Mouse (Mus musculus): ENCODE results near the gene Ang4. TPM values are rescaled to one million over a fixed set of nuclear protein-coding genes. Genes with fewer than 3 reads are reported as not detected.

Gene Ang4
- 9.3 and 44.7 TPM in 2 replicates for polyA plus RNA-seq (2012; rRNA removed)

DNA sequence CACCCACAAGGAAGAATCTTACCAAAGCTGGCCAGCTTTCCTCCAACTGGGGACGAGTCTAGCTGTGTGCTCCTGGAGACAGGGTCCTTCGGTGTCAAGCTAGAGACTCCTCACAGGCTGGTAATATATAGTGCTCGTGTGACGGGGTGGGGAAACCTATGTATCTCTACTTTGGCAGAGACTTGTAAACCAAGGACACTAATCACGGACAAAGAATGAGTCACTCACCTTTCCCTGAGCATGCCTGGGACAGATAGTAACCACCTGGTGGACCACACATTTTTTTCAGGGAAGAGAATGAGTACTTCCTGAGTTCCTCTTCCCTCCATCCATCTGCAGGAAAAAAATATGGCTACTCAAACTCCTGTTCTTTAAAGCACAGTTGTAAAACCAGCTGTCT is at the start of gene Ang4:
TSS of gene Ang4 (minus strand) at position 101 of the 400 bp plus-strand sequence.

DNA sequence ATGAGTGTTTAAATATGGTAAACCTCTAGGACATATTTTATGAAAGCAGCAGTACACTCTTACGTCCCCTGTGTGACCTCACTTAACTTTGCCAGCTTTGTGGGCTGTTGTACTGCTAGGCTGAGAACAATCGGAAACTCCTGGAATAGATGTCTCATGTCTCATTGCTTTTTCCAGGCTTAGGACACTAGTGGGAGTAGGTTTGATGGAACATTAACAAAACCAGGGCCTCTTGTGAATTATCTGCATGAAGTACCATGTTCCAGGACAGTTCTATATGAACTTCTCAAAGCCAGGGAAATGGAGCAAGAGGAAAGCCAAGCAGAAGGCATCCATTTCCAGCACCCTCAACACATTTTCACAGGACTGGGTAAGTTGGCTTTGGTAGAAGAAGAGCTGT is 26.4 kb upstream of the Ang4 start, which contains the start of gene AY358078:
TSS of gene AY358078 (plus strand) at position 301 of the 400 bp plus-strand sequence.

DNA sequence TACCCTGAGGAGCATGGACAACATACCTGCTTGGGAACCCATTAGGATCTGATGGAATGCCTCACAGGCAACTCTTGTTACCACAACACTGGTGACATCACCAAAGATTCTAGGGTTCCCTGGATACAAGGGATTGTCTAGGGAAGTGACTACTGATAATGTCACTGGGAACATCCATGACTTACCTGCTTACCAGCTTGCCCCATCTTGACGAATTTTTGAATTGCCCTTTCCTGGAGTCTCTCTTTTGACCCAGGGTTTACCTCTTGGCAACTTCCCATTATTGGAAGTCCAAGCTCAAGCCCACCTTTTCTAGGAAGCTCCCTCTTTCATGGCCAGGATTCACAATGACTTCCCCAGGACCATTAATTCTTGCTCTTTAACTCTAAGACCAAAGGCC is 56.3 kb downstream of the Ang4 start, which contains the start of gene Gm5800:
TSS of gene Gm5800 (minus strand) at position 101 of the 400 bp plus-strand sequence.

Other genes starting within 250 kb of the Ang4 start
- gene Gm5622, start 220.8 kb downstream of the Ang4 start, polyA plus RNA-seq (2012; rRNA removed), result not detected in 2 replicates
- gene Gm17175, start 199.5 kb downstream of the Ang4 start, polyA plus RNA-seq (2012; rRNA removed), result not detected in 2 replicates
- gene Gm17174, start 181.5 kb downstream of the Ang4 start, polyA plus RNA-seq (2012; rRNA removed), result not detected in 2 replicates
- not detected in 2 replicates for gene Gm17078, start 162.3 kb downstream of the Ang4 start, polyA plus RNA-seq (2012; rRNA removed)
- gene Gm4181, start 137.9 kb downstream of the Ang4 start, polyA plus RNA-seq (2012; rRNA removed), result not detected in 2 replicates
- not detected in 2 replicates for gene Gm17079, start 78.1 kb downstream of the Ang4 start, polyA plus RNA-seq (2012; rRNA removed)
- not detected in 2 replicates for gene Gm5800, start 56.4 kb downstream of the Ang4 start, polyA plus RNA-seq (2012; rRNA removed)
- not detected in 2 replicates for gene AY358078, start 26.5 kb upstream of the Ang4 start, polyA plus RNA-seq (2012; rRNA removed)
- gene Ear6, start 80.1 kb upstream of the Ang4 start, polyA plus RNA-seq (2012; rRNA removed), result not detected in 2 replicates
- 32.3 and 33.9 TPM in 2 replicates for gene Mettl17, start 111.3 kb upstream of the Ang4 start, polyA plus RNA-seq (2012; rRNA removed)
- gene Slc39a2, start 119.3 kb upstream of the Ang4 start, polyA plus RNA-seq (2012; rRNA removed), result 0.81 and 1.2 TPM in 2 replicates
- 357 and 436 TPM in 2 replicates for gene Ndrg2, start 140.6 kb upstream of the Ang4 start, polyA plus RNA-seq (2012; rRNA removed)
- gene Tppp2, start 144.8 kb upstream of the Ang4 start, polyA plus RNA-seq (2012; rRNA removed), result not detected in 2 replicates
- not detected in 2 replicates for gene Rnase13, start 149.2 kb upstream of the Ang4 start, polyA plus RNA-seq (2012; rRNA removed)
- gene Arhgef40, start 211.1 kb upstream of the Ang4 start, polyA plus RNA-seq (2012; rRNA removed), result 60.1 and 67.2 TPM in 2 replicates
- 22.6 and 24.3 TPM in 2 replicates for gene Tmem253, start 242.1 kb upstream of the Ang4 start, polyA plus RNA-seq (2012; rRNA removed)
- 109 and 111 TPM in 2 replicates for gene Zfp219, start 247.1 kb upstream of the Ang4 start, polyA plus RNA-seq (2012; rRNA removed)

All from colon, adult 2 months (tissue).